Mouse (Mus musculus): ENCODE measurements around the gene Zfp383. TPM values are rescaled to one million over a fixed set of nuclear protein-coding genes. Genes with fewer than 3 reads are reported as not detected.
"Not testable (repeated sequence)": the region's sequence is repeated elsewhere in the genome, so short reads cannot be mapped to it uniquely, and the experiment has no call there.

The Zfp383 gene
- total RNA-seq, 2 experiments from 2014 or later, result 7.5 to 8.2 TPM

DNA sequence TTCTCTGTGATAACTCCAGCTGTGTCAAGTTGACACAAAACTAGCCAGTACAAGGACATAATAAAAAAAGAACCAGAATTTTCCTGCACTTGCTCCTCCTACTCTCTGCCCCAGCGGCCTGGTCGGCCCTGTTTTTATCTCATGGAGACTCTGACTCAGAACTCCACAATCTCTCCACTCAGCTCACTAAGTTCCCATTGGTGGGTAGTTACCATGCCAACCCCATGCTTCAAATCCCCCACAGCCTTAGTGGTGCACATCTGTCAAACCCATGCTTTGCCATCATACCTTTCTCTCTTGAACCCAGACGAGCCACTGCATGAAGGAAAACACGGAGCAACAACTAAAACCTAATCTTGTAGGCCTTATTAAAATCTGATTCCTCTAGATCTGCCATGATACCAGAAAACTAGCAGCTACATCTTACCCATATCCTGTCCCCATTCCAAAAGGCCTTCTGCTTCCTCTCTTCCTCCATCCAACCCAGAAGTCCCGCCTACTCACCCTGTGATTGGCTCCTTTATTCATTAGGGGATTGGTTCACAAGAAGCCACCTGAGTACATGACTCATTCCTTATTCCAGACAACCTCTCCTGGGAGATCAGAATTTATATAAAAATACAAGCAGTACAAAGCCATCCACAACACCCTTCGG lies 13.5 kb downstream of the Zfp383 start:
- DNase-seq (ENCODE audit: low spot score in 2 of 2), result peak in 1 of 2 experiments; percentile 20
- intact Hi-C loops (cut with DNase I), result no loop called here

- intact Hi-C loops (cut with DNase I), result no loop called here
- no peak for DNase-seq (ENCODE audit: low spot score in 2 of 2)
These were observed 14.8 kb downstream of the Zfp383 start for GRCm38 (mm10) chr7:29922780-29923179.

DNA sequence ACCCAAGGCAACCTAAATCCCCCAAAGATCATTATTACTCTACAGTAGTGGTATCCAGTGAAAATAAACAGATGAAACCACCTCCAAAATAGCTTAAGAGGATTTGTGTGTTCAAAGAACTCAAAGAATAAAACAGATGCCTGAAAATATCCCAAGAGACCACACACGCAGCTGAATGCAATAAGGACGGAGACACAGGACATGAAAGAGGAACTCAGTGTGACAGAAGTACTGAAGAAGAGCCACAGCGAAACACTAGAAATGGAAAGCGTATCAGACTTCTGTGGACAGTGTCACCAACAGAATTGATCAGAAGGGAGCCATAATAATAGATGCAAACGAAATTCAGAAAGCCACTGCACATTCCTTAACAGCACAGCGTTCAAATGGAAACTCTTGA lies 30.8 kb downstream of the Zfp383 start:
- intact Hi-C loops (cut with DNase I), result no loop called here
- no peak for DNase-seq (ENCODE audit: low spot score in 2 of 2)

DNA sequence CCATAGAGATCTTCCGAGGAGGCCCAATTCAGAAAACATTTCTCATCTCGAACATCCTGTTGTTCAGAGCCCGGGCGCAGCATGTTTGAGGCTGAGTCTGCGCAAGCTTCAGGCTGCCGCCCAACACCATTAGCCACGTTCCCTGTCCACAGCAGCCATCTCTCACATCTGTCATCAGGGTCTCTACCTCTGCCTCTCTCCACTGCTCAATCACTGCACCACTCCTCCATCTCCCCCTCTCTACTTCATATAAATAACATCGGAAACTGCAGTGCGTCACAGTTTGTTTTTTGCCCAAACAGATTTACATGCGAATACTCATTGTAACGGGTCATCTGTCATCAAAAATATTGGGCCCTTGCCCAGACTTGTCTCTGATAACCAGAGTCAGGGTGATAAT lies 33.0 kb downstream of the Zfp383 start:
- DNase-seq (ENCODE audit: low spot score in 2 of 2), result no peak
- intact Hi-C loops (cut with DNase I), result no loop called here

DNA sequence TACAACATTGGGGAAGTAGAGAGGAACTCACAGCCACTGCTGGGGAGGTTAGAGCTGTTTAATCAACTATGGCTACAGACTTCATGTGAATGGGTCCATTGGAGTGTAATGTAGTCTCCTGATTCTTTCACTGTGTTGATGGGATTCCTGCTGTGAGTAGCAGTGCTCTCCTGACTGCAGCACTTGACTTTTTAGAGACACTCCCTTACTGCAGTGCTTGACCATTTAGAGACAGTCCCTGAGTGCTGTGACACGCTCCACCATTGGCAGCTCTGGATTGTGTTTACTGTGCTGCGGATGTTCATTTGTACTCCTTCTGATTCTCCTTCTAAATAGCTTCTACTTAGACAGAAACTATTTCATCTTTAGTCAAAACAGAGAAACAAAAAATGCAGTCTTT lies 34.7 kb downstream of the Zfp383 start:
- intact Hi-C loops (cut with DNase I), result no loop called here
- no peak for DNase-seq (ENCODE audit: low spot score in 2 of 2)

- intact Hi-C loops (cut with DNase I), result no loop called here
- DNase-seq (ENCODE audit: low spot score in 2 of 2), result no peak
These were observed 35.7 kb downstream of the Zfp383 start for GRCm38 (mm10) chr7:29943720-29944119.

- DNase-seq (ENCODE audit: low spot score in 2 of 2), result peak; percentile 26 to 41
- intact Hi-C loops (cut with DNase I), result no loop called here
These were observed 36.2 kb downstream of the Zfp383 start for GRCm38 (mm10) chr7:29944201-29944600.

GRCm38 (mm10) chr7:29953086-29953485 lies 45.1 kb downstream of the Zfp383 start:
- DNase-seq (ENCODE audit: low spot score in 2 of 2), result peak in 1 of 2 experiments; percentile 9
- intact Hi-C loops (cut with DNase I), result no loop called here

- DNase-seq (ENCODE audit: low spot score in 2 of 2), result peak; percentile 73 to 76
- intact Hi-C loops (cut with DNase I), result no loop called here
These were observed 45.7 kb downstream of the Zfp383 start, which contains the start of gene Zfp74 for GRCm38 (mm10) chr7:29953513-29954401. Gene Zfp74, minus strand, starts transcription at chr7:29954089.

- intact Hi-C loops (cut with DNase I), result no loop called here
- peak in 1 of 2 experiments; percentile 44 for DNase-seq (ENCODE audit: low spot score in 2 of 2)
These were observed 46.7 kb downstream of the Zfp383 start for GRCm38 (mm10) chr7:29954731-29955130.

GRCm38 (mm10) chr7:29956257-29956656 lies 48.2 kb downstream of the Zfp383 start:
- intact Hi-C loops (cut with DNase I), result no loop called here
- peak; percentile 39 to 63 for DNase-seq (ENCODE audit: low spot score in 2 of 2)

GRCm38 (mm10) chr7:29958125-29958724 lies 50.2 kb downstream of the Zfp383 start:
- DNase-seq (ENCODE audit: low spot score in 2 of 2), result no peak
- intact Hi-C loops (cut with DNase I), result no loop called here

GRCm38 (mm10) chr7:29959004-29959403 lies 51.0 kb downstream of the Zfp383 start:
- intact Hi-C loops (cut with DNase I), result no loop called here
- DNase-seq (ENCODE audit: low spot score in 2 of 2), result no peak

DNA sequence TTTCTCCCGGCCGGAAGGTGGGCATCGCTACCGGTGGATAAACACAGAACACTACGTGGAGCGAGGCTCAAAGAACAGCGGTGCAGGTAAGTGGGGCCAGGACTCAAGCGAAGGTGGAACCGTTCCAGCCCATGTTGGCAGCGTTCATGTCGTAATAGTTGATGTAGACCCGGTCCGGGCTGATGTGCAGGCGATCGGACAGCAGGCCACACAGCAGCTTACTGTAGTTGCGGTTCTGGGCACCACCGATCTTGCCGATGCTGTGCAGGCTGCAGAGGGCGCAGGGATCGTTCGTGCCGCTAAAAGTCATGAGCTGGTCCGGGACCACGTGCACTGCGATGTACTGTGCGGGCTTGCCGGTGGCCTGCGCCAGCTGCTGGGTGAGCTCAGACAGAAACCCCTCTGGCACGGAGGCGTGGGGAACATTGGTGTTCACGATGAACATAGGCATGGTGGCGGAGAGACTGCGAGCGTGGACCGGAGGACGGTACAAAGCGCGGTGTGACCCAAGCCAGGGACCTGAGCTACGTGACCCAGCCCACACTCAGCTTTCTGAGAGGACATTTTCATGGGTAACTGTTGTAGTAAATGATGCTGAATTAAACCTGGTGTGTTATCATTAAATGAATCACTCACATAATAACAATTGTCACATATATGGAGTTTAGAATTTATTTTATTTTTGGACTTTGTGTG lies 57.2 kb downstream of the Zfp383 start:
- DNase-seq (ENCODE audit: low spot score in 2 of 2); intact Hi-C loops (cut with DNase I): not testable (repeated sequence)

Small RNAs within 50 kb of the gene (microRNA-seq; reads per million reads assigned to microRNA genes)
- gene Mir7668, result 0.53 to 0.67 reads per million in 2 experiments

Other genes with a start within 250 kb of the Zfp383 start
- not detected for gene Catsperg2, start 181.2 kb upstream of the Zfp383 start, total RNA-seq (2021)
- gene Zfp84, start 139.7 kb upstream of the Zfp383 start, total RNA-seq (2021), result 10 to 100 TPM; 15.6 to 16.7 TPM
- gene Zfp30, start 124.2 kb upstream of the Zfp383 start, total RNA-seq (2021), result 10 to 100 TPM; 11.7 TPM
- 10 to 100 TPM; 16.6 to 21.5 TPM for gene Zfp790, start 92.1 kb upstream of the Zfp383 start, total RNA-seq (2021)
- 10 to 100 TPM; 20.3 to 23.2 TPM for gene Zfp940, start 54.6 kb upstream of the Zfp383 start, total RNA-seq (2021)
- gene Zfp420, start 48.2 kb upstream of the Zfp383 start, total RNA-seq (2021), result 10 to 100 TPM; 12.8 to 13.7 TPM
- gene Zfp27, start 1.7 kb upstream of the Zfp383 start, total RNA-seq (2021), result 10 to 100 TPM; 21.5 to 22.5 TPM
- 10 to 100 TPM; 19.9 to 21.4 TPM for gene Zfp74, start 45.9 kb downstream of the Zfp383 start, total RNA-seq (2021)
- gene Zfp568, start 75.7 kb downstream of the Zfp383 start, total RNA-seq (2021), result 1 to 10 TPM; 3.7 TPM
- 1 to 10 TPM; 6.6 to 7.0 TPM for gene Zfp14, start 143.2 kb downstream of the Zfp383 start, total RNA-seq (2021)
- 1 to 10 TPM; 2.7 to 4.3 TPM for gene Zfp82, start 164.7 kb downstream of the Zfp383 start, total RNA-seq (2021)
- under 1 TPM in 1 of 2 experiments, not detected in 1; 0.59 TPM for gene Gm26920, start 182.2 kb downstream of the Zfp383 start, total RNA-seq (2021)
- 1 to 10 TPM; 5.6 to 6.5 TPM for gene Zfp566, start 182.3 kb downstream of the Zfp383 start, total RNA-seq (2021)
- gene Zfp260, start 186.6 kb downstream of the Zfp383 start, total RNA-seq (2021), result 10 to 100 TPM; 54.8 to 67.7 TPM
- gene Zfp382, start 213.7 kb downstream of the Zfp383 start, total RNA-seq (2021), result 10 to 100 TPM; 29.8 to 35.3 TPM